Mouse (Mus musculus): ENCODE data around the gene Arhgef3. TPM values are rescaled to one million over a fixed set of nuclear protein-coding genes. Genes with fewer than 3 reads are reported as not detected.

Arhgef3 gene
- polyA plus RNA-seq, 1 experiment from 2014 or later: 3.5 TPM

DNA sequence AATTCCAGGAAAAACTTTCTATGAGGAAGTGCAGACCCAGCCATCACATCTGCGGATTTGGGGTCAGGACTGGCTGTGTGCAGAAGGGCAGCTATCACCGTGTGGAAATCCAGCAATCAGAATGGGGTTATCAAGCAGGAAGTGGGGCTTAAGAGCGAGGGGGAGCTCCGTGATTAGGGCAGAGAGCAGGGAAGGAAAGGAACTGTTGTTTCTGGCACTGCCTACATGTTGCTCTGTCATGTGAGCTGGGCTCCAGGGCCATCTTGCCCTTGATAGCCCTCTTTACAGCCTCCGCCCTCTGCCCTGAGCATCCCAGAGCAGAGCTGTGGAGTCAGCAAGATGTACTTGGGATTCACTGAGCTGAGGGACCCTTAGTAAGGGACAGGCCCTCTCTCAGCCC is 71.2 kb downstream of the Arhgef3 start:
- WGBS: 78% methylated on average over 5 of the region's 5 CpGs
- Histone ChIP-seq H3K4me1 (replicated peaks; ENCODE audit: control insufficient read depth, insufficient read depth, low read length) (no peaks in the 10 kb centered on the region), H3K4me3 (ENCODE audit: low read depth, low read length) (no peak overlapping the region), H3K27me3 (ENCODE audit: control insufficient read depth, insufficient read depth, low read length) (no peaks in the 10 kb centered on the region), H3K9me3 (ENCODE audit: control insufficient read depth, low read length) (no peaks in the 10 kb centered on the region), H3K9ac (ENCODE audit: low read depth, low read length) (no peak overlapping the region), H3K4me2 (replicated peaks; ENCODE audit: low read depth, low read length) (no peak overlapping the region), H3K36me3 (ENCODE audit: control insufficient read depth, insufficient read depth, low read length) (no peaks in the 10 kb centered on the region), H3K27ac (ENCODE audit: low read depth, low read length) (no peak overlapping the region)
- DNase-seq (ENCODE audit: low spot score) (no peak), ATAC-seq (ENCODE audit: low FRiP score) (no peak)

GRCm38 (mm10) chr14:27186596-27186995 is 71.9 kb downstream of the Arhgef3 start:
- no peak for ATAC-seq (ENCODE audit: low FRiP score)
- H3K36me3 ChIP-seq (ENCODE audit: control insufficient read depth, insufficient read depth, low read length): no peaks in the 10 kb centered on the region
- 77% methylated on average over 4 of the region's 4 CpGs for WGBS
- H3K9me3 ChIP-seq (ENCODE audit: control insufficient read depth, low read length): no peaks in the 10 kb centered on the region
- no peak overlapping the region for H3K4me3 ChIP-seq (ENCODE audit: low read depth, low read length)
- H3K4me2 ChIP-seq (replicated peaks; ENCODE audit: low read depth, low read length): no peak overlapping the region
- no peak overlapping the region for H3K9ac ChIP-seq (ENCODE audit: low read depth, low read length)
- no peaks in the 10 kb centered on the region for H3K27me3 ChIP-seq (ENCODE audit: control insufficient read depth, insufficient read depth, low read length)
- no peak overlapping the region for H3K27ac ChIP-seq (ENCODE audit: low read depth, low read length)
- no peak for DNase-seq (ENCODE audit: low spot score)
- no peaks in the 10 kb centered on the region for H3K4me1 ChIP-seq (replicated peaks; ENCODE audit: control insufficient read depth, insufficient read depth, low read length)

DNA sequence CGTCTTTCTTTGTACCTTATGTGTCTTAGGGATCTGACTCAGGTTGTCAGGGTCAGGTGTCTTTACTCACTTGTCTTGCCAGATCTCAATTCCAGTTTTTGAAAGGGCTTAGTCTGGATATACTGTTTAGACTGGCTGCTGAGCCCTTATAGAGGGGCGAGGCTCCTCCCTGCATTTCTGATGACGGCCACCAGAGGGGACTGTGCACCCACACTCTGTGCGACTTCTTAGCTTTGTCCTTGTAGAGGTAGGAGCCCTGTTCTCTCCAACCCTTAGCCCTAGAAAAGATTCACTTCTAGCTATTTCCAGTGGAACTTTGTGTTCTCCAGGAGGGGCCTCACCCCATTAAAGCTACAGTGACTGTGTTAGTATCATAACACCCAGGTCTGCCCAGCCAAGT is 72.3 kb downstream of the Arhgef3 start:
- Histone ChIP-seq H3K4me2 (replicated peaks; ENCODE audit: low read depth, low read length) (no peak overlapping the region), H3K27ac (ENCODE audit: low read depth, low read length) (no peak overlapping the region), H3K36me3 (ENCODE audit: control insufficient read depth, insufficient read depth, low read length) (no peaks in the 10 kb centered on the region), H3K9ac (ENCODE audit: low read depth, low read length) (no peak overlapping the region), H3K9me3 (ENCODE audit: control insufficient read depth, low read length) (no peaks in the 10 kb centered on the region), H3K4me1 (replicated peaks; ENCODE audit: control insufficient read depth, insufficient read depth, low read length) (no peaks in the 10 kb centered on the region), H3K4me3 (ENCODE audit: low read depth, low read length) (no peak overlapping the region), H3K27me3 (ENCODE audit: control insufficient read depth, insufficient read depth, low read length) (no peaks in the 10 kb centered on the region)
- ATAC-seq (ENCODE audit: low FRiP score) (no peak), DNase-seq (ENCODE audit: low spot score) (peak; percentile 86)
- WGBS: 7% methylated on average over 4 of the region's 4 CpGs

DNA sequence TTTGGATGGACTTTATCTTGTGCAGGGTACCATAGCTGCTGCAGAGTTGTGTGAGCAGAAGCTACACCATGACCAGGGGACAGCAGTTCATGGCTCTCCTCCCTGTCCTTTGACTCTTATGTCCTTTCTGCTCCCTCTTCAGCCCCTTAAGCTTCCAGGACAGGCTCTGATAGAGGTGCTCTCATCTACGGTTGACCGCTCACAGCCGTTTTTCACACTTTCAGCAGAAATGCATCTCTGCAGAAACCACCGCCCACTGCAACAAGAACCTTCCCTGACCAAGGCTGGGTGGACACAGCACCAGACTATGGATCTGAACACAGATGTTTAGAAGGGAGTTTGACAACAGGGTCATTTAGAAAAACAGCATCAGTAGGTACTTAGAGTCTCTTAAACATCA is 73.2 kb downstream of the Arhgef3 start:
- 83% methylated on average over 4 of the region's 4 CpGs for WGBS

GRCm38 (mm10) chr14:27192450-27192849 is 77.8 kb downstream of the Arhgef3 start:
- 34% methylated on average over 3 of the region's 3 CpGs for WGBS
- Histone ChIP-seq H3K4me3 (ENCODE audit: low read depth, low read length) (no peak overlapping the region), H3K4me2 (replicated peaks; ENCODE audit: low read depth, low read length) (no peak overlapping the region), H3K27ac (ENCODE audit: low read depth, low read length) (no peak overlapping the region), H3K9me3 (ENCODE audit: control insufficient read depth, low read length) (no peaks in the 10 kb centered on the region), H3K9ac (ENCODE audit: low read depth, low read length) (no peak overlapping the region), H3K4me1 (replicated peaks; ENCODE audit: control insufficient read depth, insufficient read depth, low read length) (no peaks in the 10 kb centered on the region), H3K27me3 (ENCODE audit: control insufficient read depth, insufficient read depth, low read length) (no peaks in the 10 kb centered on the region), H3K36me3 (ENCODE audit: control insufficient read depth, insufficient read depth, low read length) (no peaks in the 10 kb centered on the region)
- ATAC-seq (ENCODE audit: low FRiP score) (no peak), DNase-seq (ENCODE audit: low spot score) (peak; percentile 38)

More for the DNA sequence above, 73.2 kb downstream of the Arhgef3 start:
- Histone ChIP-seq H3K4me2 (replicated peaks; ENCODE audit: low read depth, low read length) (no peak overlapping the region), H3K36me3 (ENCODE audit: control insufficient read depth, insufficient read depth, low read length) (no peaks in the 10 kb centered on the region), H3K27me3 (ENCODE audit: control insufficient read depth, insufficient read depth, low read length) (no peaks in the 10 kb centered on the region), H3K4me3 (ENCODE audit: low read depth, low read length) (no peak overlapping the region), H3K4me1 (replicated peaks; ENCODE audit: control insufficient read depth, insufficient read depth, low read length) (no peaks in the 10 kb centered on the region), H3K9me3 (ENCODE audit: control insufficient read depth, low read length) (no peaks in the 10 kb centered on the region), H3K27ac (ENCODE audit: low read depth, low read length) (no peak overlapping the region), H3K9ac (ENCODE audit: low read depth, low read length) (no peak overlapping the region)
- ATAC-seq (ENCODE audit: low FRiP score): no peak
- no peak for DNase-seq (ENCODE audit: low spot score)

GRCm38 (mm10) chr14:27196980-27197379 is 82.3 kb downstream of the Arhgef3 start:
- H3K4me3 ChIP-seq (ENCODE audit: low read depth, low read length): no peak overlapping the region
- H3K27me3 ChIP-seq (ENCODE audit: control insufficient read depth, insufficient read depth, low read length): no peaks in the 10 kb centered on the region
- H3K4me2 ChIP-seq (replicated peaks; ENCODE audit: low read depth, low read length): no peak overlapping the region
- H3K36me3 ChIP-seq (ENCODE audit: control insufficient read depth, insufficient read depth, low read length): no peaks in the 10 kb centered on the region
- H3K4me1 ChIP-seq (replicated peaks; ENCODE audit: control insufficient read depth, insufficient read depth, low read length): no peaks in the 10 kb centered on the region
- DNase-seq (ENCODE audit: low spot score) (no peak), ATAC-seq (ENCODE audit: low FRiP score) (no peak)
- H3K9me3 ChIP-seq (ENCODE audit: control insufficient read depth, low read length): no peaks in the 10 kb centered on the region
- 85% methylated on average over 8 of the region's 8 CpGs for WGBS
- no peak overlapping the region for H3K27ac ChIP-seq (ENCODE audit: low read depth, low read length)
- H3K9ac ChIP-seq (ENCODE audit: low read depth, low read length): no peak overlapping the region

- Histone ChIP-seq H3K4me2 (replicated peaks; ENCODE audit: low read depth, low read length) (no peak overlapping the region), H3K27me3 (ENCODE audit: control insufficient read depth, insufficient read depth, low read length) (no peaks in the 10 kb centered on the region), H3K36me3 (ENCODE audit: control insufficient read depth, insufficient read depth, low read length) (no peaks in the 10 kb centered on the region), H3K9me3 (ENCODE audit: control insufficient read depth, low read length) (no peaks in the 10 kb centered on the region), H3K4me1 (replicated peaks; ENCODE audit: control insufficient read depth, insufficient read depth, low read length) (no peaks in the 10 kb centered on the region), H3K27ac (ENCODE audit: low read depth, low read length) (no peak overlapping the region), H3K4me3 (ENCODE audit: low read depth, low read length) (no peak overlapping the region), H3K9ac (ENCODE audit: low read depth, low read length) (no peak overlapping the region)
- WGBS: 88% methylated on average over 5 of the region's 5 CpGs
- no peak for ATAC-seq (ENCODE audit: low FRiP score)
- DNase-seq (ENCODE audit: low spot score): no peak
Observed at GRCm38 (mm10) chr14:27198490-27199089, 83.9 kb downstream of the Arhgef3 start.

DNA sequence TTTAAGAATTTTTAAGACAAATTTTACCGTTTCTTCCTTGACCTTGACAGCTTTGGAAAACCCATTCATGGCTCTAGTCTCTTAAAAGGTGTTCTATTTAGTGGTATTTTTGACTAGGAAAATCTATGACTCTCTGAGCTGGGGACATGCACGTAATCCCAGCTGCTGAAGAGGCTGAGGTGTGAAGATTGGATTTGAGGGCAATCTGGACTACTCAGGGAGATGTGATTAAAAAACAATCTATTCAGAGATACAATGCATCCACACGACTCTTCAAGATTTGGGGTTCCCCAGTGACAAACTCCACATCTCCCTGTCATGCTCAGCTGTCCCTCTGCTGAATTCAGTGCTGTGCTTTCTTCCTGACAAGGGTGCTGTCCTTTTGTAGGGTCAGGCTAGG is 84.4 kb downstream of the Arhgef3 start:
- Histone ChIP-seq H3K36me3 (ENCODE audit: control insufficient read depth, insufficient read depth, low read length) (no peaks in the 10 kb centered on the region), H3K4me2 (replicated peaks; ENCODE audit: low read depth, low read length) (no peak overlapping the region), H3K4me1 (replicated peaks; ENCODE audit: control insufficient read depth, insufficient read depth, low read length) (no peaks in the 10 kb centered on the region), H3K27ac (ENCODE audit: low read depth, low read length) (no peak overlapping the region), H3K9ac (ENCODE audit: low read depth, low read length) (no peak overlapping the region), H3K9me3 (ENCODE audit: control insufficient read depth, low read length) (no peaks in the 10 kb centered on the region), H3K4me3 (ENCODE audit: low read depth, low read length) (no peak overlapping the region), H3K27me3 (ENCODE audit: control insufficient read depth, insufficient read depth, low read length) (no peaks in the 10 kb centered on the region)
- no peak for DNase-seq (ENCODE audit: low spot score)
- ATAC-seq (ENCODE audit: low FRiP score): no peak
- 77% methylated on average over 3 of the region's 3 CpGs for WGBS

DNA sequence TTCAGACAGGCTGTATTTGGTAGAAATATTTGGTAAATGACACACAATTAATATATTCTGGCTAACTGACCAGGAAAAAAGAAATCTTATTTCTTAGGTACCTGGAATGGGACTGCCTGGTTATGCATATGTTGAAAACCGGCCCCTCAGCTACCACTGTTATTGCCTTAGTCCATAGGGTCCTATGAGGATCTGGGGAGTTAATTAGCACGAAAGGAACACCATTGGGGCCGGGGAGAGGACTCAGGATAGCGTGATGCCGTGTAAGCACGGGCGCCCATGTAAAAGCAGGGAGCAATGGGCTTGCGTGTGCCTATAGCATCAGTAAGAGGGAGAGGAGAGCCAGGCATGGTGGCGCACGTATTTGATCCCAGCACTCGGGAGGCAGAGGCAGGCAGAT is 85.2 kb downstream of the Arhgef3 start:
- Histone ChIP-seq H3K36me3 (ENCODE audit: control insufficient read depth, insufficient read depth, low read length) (no peaks in the 10 kb centered on the region), H3K9me3 (ENCODE audit: control insufficient read depth, low read length) (no peaks in the 10 kb centered on the region), H3K27ac (ENCODE audit: low read depth, low read length) (no peak overlapping the region), H3K4me1 (replicated peaks; ENCODE audit: control insufficient read depth, insufficient read depth, low read length) (no peaks in the 10 kb centered on the region), H3K9ac (ENCODE audit: low read depth, low read length) (no peak overlapping the region), H3K27me3 (ENCODE audit: control insufficient read depth, insufficient read depth, low read length) (no peaks in the 10 kb centered on the region), H3K4me2 (replicated peaks; ENCODE audit: low read depth, low read length) (no peak overlapping the region), H3K4me3 (ENCODE audit: low read depth, low read length) (no peak overlapping the region)
- no peak for DNase-seq (ENCODE audit: low spot score)
- WGBS: 93% methylated on average over 11 of the region's 11 CpGs
- ATAC-seq (ENCODE audit: low FRiP score): no peak
